Mouse (Mus musculus) liver, adult 2 months (tissue): ENCODE data around the gene Tsnaxip1. TPM values are rescaled to one million over a fixed set of nuclear protein-coding genes. Genes with fewer than 3 reads are reported as not detected.
A peak's percentile ranks its signal among the peaks of the same experiment; 100 is the strongest.

ENCODE experiments used
- DNase-seq: peaks from one replicate; pipeline ENCODE4 v3.0.0-alpha.2; 2011; ENCODE audit warnings: low read depth, low spot score; ENCODE audit errors: extremely low read depth
- H3K27ac ChIP-seq: fragments of 200-500 bp; replicated peaks from 2 replicates; pipeline ENCODE4 v1.5.1; 2012; ENCODE audit warnings: low read depth, mild to moderate bottlenecking, control low read depth, inconsistent platforms, low read length; ENCODE audit not compliant: insufficient read depth
- H3K27me3 ChIP-seq: fragments of 200-500 bp; 2 replicates; pipeline ENCODE4 v1.6.1; 2012; ENCODE audit warnings: mild to moderate bottlenecking, moderate library complexity, low read length, inconsistent platforms; ENCODE audit not compliant: control insufficient read depth, insufficient read depth
- H3K36me3 ChIP-seq: fragments of 200-500 bp; 2 replicates; pipeline ENCODE4 v1.6.1; 2012; ENCODE audit warnings: low read length, inconsistent platforms; ENCODE audit not compliant: control insufficient read depth, insufficient read depth
- H3K4me1 ChIP-seq: fragments of 200-500 bp; 2 replicates; pipeline ENCODE4 v1.6.1; 2011; ENCODE audit warnings: low read length; ENCODE audit not compliant: control insufficient read depth, insufficient read depth
- H3K4me3 ChIP-seq: fragments of 200-500 bp; 2 replicates; pipeline ENCODE4 v1.5.1; 2011; ENCODE audit warnings: low read depth, mild to moderate bottlenecking, control low read depth, low read length, moderate library complexity; ENCODE audit not compliant: insufficient read depth
- H3K79me2 ChIP-seq: fragments of 200-500 bp; 2 replicates; pipeline ENCODE4 v1.6.1; 2012; ENCODE audit warnings: inconsistent platforms, mild to moderate bottlenecking, low read length, moderate library complexity; ENCODE audit not compliant: control insufficient read depth, insufficient read depth
- H3K9ac ChIP-seq: fragments of 200-500 bp; 2 replicates; pipeline ENCODE4 v1.6.1; 2012; ENCODE audit warnings: low read depth, mild to moderate bottlenecking, control low read depth, inconsistent platforms, low read length
- CTCF ChIP-seq: fragments of 200-500 bp; IDR thresholded peaks from 2 replicates; pipeline ENCODE4 v1.5.1; 2011; ENCODE audit warnings: low read depth, low read length, control low read depth
- POLR2A ChIP-seq: fragments of 200-500 bp; IDR thresholded peaks from 2 replicates; pipeline ENCODE4 v1.6.1; 2011; ENCODE audit warnings: low read length, control low read depth; ENCODE audit not compliant: insufficient read depth; ENCODE audit errors: extremely low read depth
- WGBS: fragments of 180-500 bp; shearing (Covaris S2); methylation state at CpG from one replicate; pipeline ENCODE4 v1.1.7; 2018; 5-methylcytosine and 5-hydroxymethylcytosine counted together
- polyA plus RNA-seq: library from polyadenylated mRNA; depleted of rRNA; stranded (reverse); fragments of >200 nt; gene quantifications from 2 replicates; pipeline ENCODE4 v1.2.3, GENCODE M21; 2012; rRNA removed
- total RNA-seq: library from RNA; depleted of rRNA; stranded (reverse); fragments of >200 nt; gene quantifications from 2 replicates; pipeline ENCODE4 v1.2.3, GENCODE M21; 2014; rRNA removed

Tsnaxip1 gene
- total RNA-seq, result not detected in 2 replicates
- not detected in 2 replicates for polyA plus RNA-seq

DNA sequence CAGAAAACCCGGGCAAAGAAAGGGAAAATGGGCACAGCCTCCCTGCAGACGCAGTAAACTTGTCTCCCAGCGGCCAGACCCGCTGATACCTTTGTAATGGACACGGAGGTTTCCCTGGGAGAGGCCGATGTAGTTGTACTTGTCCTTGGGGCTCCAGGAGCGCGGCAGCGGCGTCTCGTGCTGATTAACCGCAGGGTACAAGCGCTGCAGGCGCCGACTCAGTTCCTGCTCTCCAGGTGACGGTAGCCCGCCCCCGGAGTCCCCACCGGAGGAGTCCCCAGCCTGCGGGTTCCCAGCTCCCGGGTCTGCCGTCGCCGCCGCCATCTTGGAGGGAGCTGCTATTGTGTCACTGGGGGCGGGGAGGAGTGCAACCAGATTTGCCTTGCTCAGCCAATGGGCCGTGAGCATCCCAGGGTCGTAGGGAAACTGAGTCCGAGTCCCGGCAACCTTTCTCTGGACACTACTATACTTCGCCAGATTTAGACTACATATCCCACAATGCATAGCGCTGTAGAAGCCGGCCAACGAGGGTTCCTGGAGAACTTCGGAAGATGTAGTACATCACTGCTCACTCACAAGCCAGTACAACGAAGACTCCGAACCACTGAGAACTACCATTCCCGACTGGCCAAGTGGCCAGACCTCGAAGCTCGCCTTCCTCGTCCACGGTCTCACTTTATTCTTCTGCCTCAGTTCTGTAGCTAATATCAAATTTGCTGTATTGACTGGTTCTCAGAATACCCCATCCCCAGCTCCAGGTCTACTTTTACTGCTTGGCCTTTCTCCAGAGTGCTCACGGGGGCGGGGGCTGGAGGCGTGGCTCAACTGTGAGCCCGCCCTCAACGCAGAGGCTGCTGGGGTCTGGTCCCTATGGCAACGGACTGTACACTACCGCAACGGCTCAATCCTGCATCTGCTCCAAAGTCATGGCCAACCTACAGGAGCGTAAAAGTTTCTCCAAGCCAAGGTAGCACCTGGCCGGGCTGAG lies at the start of gene Tsnaxip1, which contains the start of gene Ranbp10:
Tsnaxip1 (plus strand) TSS at position 871 of the 988 bp plus-strand sequence.
Ranbp10 (minus strand) TSS at position 490 of the 988 bp plus-strand sequence.
- peak within 1 kb of the TSS; percentile 81 for H3K4me3 ChIP-seq
- peaks cover 11% of the 10 kb centered on the region for H3K4me1 ChIP-seq
- H3K79me2 ChIP-seq, result peaks cover 32% of the 10 kb centered on the region
- no peaks in the 10 kb centered on the region for H3K27me3 ChIP-seq
- peaks cover 18% of the 10 kb centered on the region for H3K36me3 ChIP-seq
- under 1% methylated on average over 52 of the region's 52 CpGs for WGBS
- H3K9ac ChIP-seq, result peak within 1 kb of the TSS; percentile 86
- DNase-seq, result peak; percentile 100
- H3K27ac ChIP-seq, result peak within 1 kb of the TSS; percentile 80
- TF ChIP-seq CTCF, result no peak
- TF ChIP-seq POLR2A, result peak; percentile 90

DNA sequence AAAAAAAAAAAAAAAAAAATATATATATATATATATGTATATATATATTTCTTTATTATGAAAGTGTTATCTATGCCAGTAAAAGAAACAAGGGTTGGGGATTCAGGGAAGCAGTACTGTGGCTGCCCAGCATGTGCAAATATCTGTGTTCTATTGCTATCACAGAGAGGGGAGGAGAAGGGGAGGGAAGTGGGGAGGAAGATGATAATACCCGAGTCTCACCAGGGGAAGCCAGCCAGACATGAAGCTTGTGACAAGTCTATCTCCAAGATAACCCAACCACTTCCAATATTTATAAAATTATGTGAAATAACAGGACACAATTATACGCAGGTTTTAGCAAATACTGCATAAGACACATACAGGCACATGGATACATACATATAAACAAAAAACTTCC lies 49.7 kb upstream of the Tsnaxip1 start:
- no peak overlapping the region for H3K4me3 ChIP-seq
- no peak overlapping the region for H3K27ac ChIP-seq
- H3K4me1 ChIP-seq, result peaks cover 19% of the 10 kb centered on the region
- no peak for DNase-seq
- 75% methylated on average over 2 of the region's 2 CpGs for WGBS
- H3K9ac ChIP-seq, result no peak overlapping the region
- no peak for TF ChIP-seq CTCF
- no peak for TF ChIP-seq POLR2A
- 0 out of 2 replicates have a peak, but pooled peaks cover 3% of the 10 kb centered on the region for H3K79me2 ChIP-seq
- no peaks in the 10 kb centered on the region for H3K27me3 ChIP-seq
- peaks cover 26% of the 10 kb centered on the region; the same call in 1 of the 2 replicates for H3K36me3 ChIP-seq

DNA sequence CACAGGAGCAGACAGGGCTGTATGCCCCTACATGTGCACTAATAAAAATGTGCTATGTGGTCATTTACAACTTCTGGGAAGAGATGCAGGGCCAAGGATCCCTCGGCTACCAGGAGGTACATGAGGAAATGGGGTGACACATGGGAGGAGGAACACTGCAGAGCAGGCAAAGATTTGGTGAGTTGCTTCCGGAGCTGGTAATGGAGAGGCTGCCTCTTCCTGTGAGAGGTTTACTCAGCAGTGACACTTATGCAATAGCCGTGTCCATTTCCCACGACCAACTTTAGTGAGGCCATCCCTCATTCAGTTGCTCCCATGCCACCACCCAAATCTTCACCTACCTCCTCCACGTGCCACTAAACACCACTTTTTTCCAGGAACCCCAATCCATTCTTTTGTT lies 47.2 kb upstream of the Tsnaxip1 start:
- 52% methylated on average over 5 of the region's 5 CpGs for whole genome bisulfite sequencing
- 0 out of 2 replicates have a peak, but pooled peaks cover under 1% of the 10 kb centered on the region for H3K4me1 ChIP-seq
- no peak overlapping the region for H3K9ac ChIP-seq
- no peak overlapping the region for H3K27ac ChIP-seq
- H3K36me3 ChIP-seq, result peaks cover 35% of the 10 kb centered on the region
- no peak overlapping the region for H3K4me3 ChIP-seq
- DNase-seq, result no peak
- TF ChIP-seq POLR2A, result no peak
- no peak for TF ChIP-seq CTCF
- no peaks in the 10 kb centered on the region for H3K27me3 ChIP-seq
- H3K79me2 ChIP-seq, result peaks cover 6% of the 10 kb centered on the region; the same call in 1 of the 2 replicates

DNA sequence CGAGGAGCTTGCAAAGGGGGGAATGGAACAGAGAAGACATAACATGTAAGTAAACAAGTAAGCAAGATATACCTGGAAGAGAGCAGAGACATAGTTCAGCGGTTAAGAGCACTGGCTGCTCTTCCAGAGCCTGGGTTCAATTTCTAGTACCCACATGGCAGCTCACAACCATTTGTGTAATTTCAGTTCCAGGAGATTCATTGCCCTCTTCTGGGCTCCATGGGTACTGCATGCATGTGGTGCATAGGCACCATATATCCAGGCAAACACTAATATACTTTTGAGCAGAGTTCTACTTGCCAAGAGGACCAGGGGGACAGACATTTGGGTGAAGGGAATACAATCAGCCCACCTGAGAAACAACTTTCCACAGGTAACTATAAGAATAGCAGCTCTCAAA lies 39.3 kb upstream of the Tsnaxip1 start:
- peak; percentile 49 for TF ChIP-seq CTCF
- TF ChIP-seq POLR2A, result no peak
- H3K79me2 ChIP-seq, result peaks cover 44% of the 10 kb centered on the region
- DNase-seq, result peak; percentile 56
- H3K27me3 ChIP-seq, result no peaks in the 10 kb centered on the region
- 82% methylated on average over 2 of the region's 2 CpGs for WGBS
- no peak overlapping the region for H3K4me3 ChIP-seq
- no peak overlapping the region for H3K27ac ChIP-seq
- H3K9ac ChIP-seq, result no peak overlapping the region
- H3K4me1 ChIP-seq, result peaks cover 20% of the 10 kb centered on the region
- peaks cover 20% of the 10 kb centered on the region for H3K36me3 ChIP-seq

GRCm38 (mm10) chr8:105788927-105789326 lies 38.6 kb upstream of the Tsnaxip1 start:
- TF ChIP-seq CTCF (no peak), POLR2A (no peak)
- peaks cover 45% of the 10 kb centered on the region for H3K79me2 ChIP-seq
- peaks cover 27% of the 10 kb centered on the region for H3K4me1 ChIP-seq
- no peak overlapping the region for H3K27ac ChIP-seq
- H3K27me3 ChIP-seq, result no peaks in the 10 kb centered on the region
- H3K9ac ChIP-seq, result no peak overlapping the region
- peaks cover 16% of the 10 kb centered on the region for H3K36me3 ChIP-seq
- no peak overlapping the region for H3K4me3 ChIP-seq
- 69% methylated on average over 4 of the region's 4 CpGs for WGBS
- no peak for DNase-seq
